Mouse (Mus musculus) forebrain, embryonic 11.5 days (tissue): ENCODE results near the gene Tmem129. TPM values are rescaled to one million over a fixed set of nuclear protein-coding genes. Genes with fewer than 3 reads are reported as not detected.

ENCODE experiments used
- ATAC-seq: fragments of 200-750 bp; cut with Nextera tagmentation; replicated peaks from 2 replicates; pipeline ENCODE4 v1.8.0; 2017; ENCODE audit warnings: moderate TSS enrichment; ENCODE audit not compliant: low FRiP score
- DNase-seq: peaks from one replicate; pipeline ENCODE4 v3.0.0-alpha.2; 2017; ENCODE audit warnings: low spot score
- H3K27ac ChIP-seq: fragments of 300-500 bp; sonication (generic); 2 replicates; pipeline ENCODE4 v1.5.1; 2014; ENCODE audit warnings: low read depth, low read length
- H3K27me3 ChIP-seq: fragments of 300-500 bp; sonication (generic); 2 replicates; pipeline ENCODE4 v1.6.1; 2014; ENCODE audit warnings: mild to moderate bottlenecking, low read length, mixed read lengths; ENCODE audit not compliant: control insufficient read depth, insufficient read depth
- H3K36me3 ChIP-seq: fragments of 300-500 bp; sonication (generic); 2 replicates; pipeline ENCODE4 v1.6.1; 2014; ENCODE audit warnings: mild to moderate bottlenecking, low read length, moderate library complexity, mixed read lengths; ENCODE audit not compliant: control insufficient read depth, insufficient read depth
- H3K4me1 ChIP-seq: fragments of 300-500 bp; sonication (generic); replicated peaks from 2 replicates; pipeline ENCODE4 v1.6.1; 2014; ENCODE audit warnings: low read length, mixed read lengths; ENCODE audit not compliant: control insufficient read depth, insufficient read depth
- H3K4me2 ChIP-seq: fragments of 300-500 bp; sonication (generic); 2 replicates; pipeline ENCODE4 v1.6.1; 2014; ENCODE audit warnings: low read depth, mild to moderate bottlenecking, low read length, moderate library complexity, mixed read lengths; ENCODE audit not compliant: severe bottlenecking
- H3K4me3 ChIP-seq: fragments of 300-500 bp; sonication (generic); 2 replicates; pipeline ENCODE4 v1.5.1; 2014; ENCODE audit warnings: low read depth, low read length
- H3K9ac ChIP-seq: fragments of 300-500 bp; sonication (generic); 2 replicates; pipeline ENCODE4 v1.6.1; 2014; ENCODE audit warnings: low read length
- H3K9me3 ChIP-seq: fragments of 300-500 bp; sonication (generic); 2 replicates; pipeline ENCODE4 v1.6.1; 2016; ENCODE audit warnings: low read length, mixed read lengths; ENCODE audit not compliant: control insufficient read depth
- WGBS: fragments of 180-500 bp; shearing (Covaris S2); extraction: QIAGEN DNeasy Blood & Tissue Kit; methylation state at CpG from one replicate; pipeline ENCODE4 v1.1.7; 2014; 5-methylcytosine and 5-hydroxymethylcytosine counted together
- polyA plus RNA-seq: library from polyadenylated mRNA; unstranded; fragments of >200 nt; fragmentation: Nextera tagmentation; extraction: Ambion mirVana; gene quantifications from 2 replicates; pipeline ENCODE4 v1.2.1, GENCODE M21; 2014

The Tmem129 gene
- 39.3 and 41.8 TPM in 2 replicates for polyA plus RNA-seq

- Histone ChIP-seq H3K27ac (peak within 1 kb of the TSS; percentile 91), H3K27me3 (no peaks in the 10 kb centered on the region), H3K4me3 (peak within 1 kb of the TSS; percentile 68), H3K4me1 (peaks cover 12% of the 10 kb centered on the region; the same call in 1 of the 2 replicates), H3K9ac (peak within 1 kb of the TSS; percentile 74), H3K4me2 (peak within 1 kb of the TSS; percentile 96), H3K9me3 (no peaks in the 10 kb centered on the region), H3K36me3 (peaks cover 13% of the 10 kb centered on the region; the same call in 1 of the 2 replicates)
- DNase-seq (peak; percentile 99), ATAC-seq (peak; percentile 97)
- under 1% methylated on average over 59 of the region's 60 CpGs for WGBS
Measured at GRCm38 (mm10) chr5:33657787-33658663, at the start of gene Tmem129, which contains the start of gene Tacc3. TSS of gene Tmem129 (minus strand) at chr5:33658416. TSS of gene Tacc3 (plus strand) at chr5:33658128.

- ATAC-seq, result no peak
- Histone ChIP-seq H3K9me3 (no peaks in the 10 kb centered on the region), H3K36me3 (no peaks in the 10 kb centered on the region), H3K4me2 (no peak overlapping the region), H3K9ac (no peak overlapping the region), H3K4me3 (no peak overlapping the region), H3K27me3 (peaks cover 4% of the 10 kb centered on the region), H3K4me1 (peaks cover 30% of the 10 kb centered on the region), H3K27ac (no peak overlapping the region)
- 82% methylated on average over 4 of the region's 4 CpGs for whole genome bisulfite sequencing
- DNase-seq, result no peak
Measured at GRCm38 (mm10) chr5:33707163-33707562, 48.9 kb upstream of the Tmem129 start.

GRCm38 (mm10) chr5:33706350-33706629 is 48.1 kb upstream of the Tmem129 start:
- Histone ChIP-seq H3K4me2 (no peak overlapping the region), H3K27me3 (peaks cover 12% of the 10 kb centered on the region), H3K36me3 (no peaks in the 10 kb centered on the region), H3K4me1 (peaks cover 30% of the 10 kb centered on the region), H3K27ac (peak overlapping the region; percentile 47), H3K9me3 (no peaks in the 10 kb centered on the region), H3K4me3 (no peak overlapping the region), H3K9ac (no peak overlapping the region; the same call in 1 of the 2 replicates)
- no peak for DNase-seq
- 88% methylated on average over 1 of the region's 1 CpGs for WGBS
- ATAC-seq, result no peak

- H3K9ac ChIP-seq, result peak overlapping the region; percentile 29
- peak overlapping the region; percentile 24; the same call in 1 of the 2 replicates for H3K4me2 ChIP-seq
- H3K4me3 ChIP-seq, result no peak overlapping the region
- ATAC-seq (peak; percentile 36), DNase-seq (no peak)
- no peaks in the 10 kb centered on the region for H3K9me3 ChIP-seq
- H3K27me3 ChIP-seq, result peaks cover 14% of the 10 kb centered on the region
- no peaks in the 10 kb centered on the region for H3K36me3 ChIP-seq
- 11% methylated on average over 9 of the region's 9 CpGs for WGBS
- peaks cover 30% of the 10 kb centered on the region for H3K4me1 ChIP-seq
- peak overlapping the region; percentile 47 for H3K27ac ChIP-seq
Measured at GRCm38 (mm10) chr5:33705612-33706349, 47.6 kb upstream of the Tmem129 start.

- DNase-seq (peak; percentile 87), ATAC-seq (peak; percentile 84)
- peak overlapping the region; percentile 29 for H3K9ac ChIP-seq
- 8% methylated on average over 11 of the region's 11 CpGs for WGBS
- no peaks in the 10 kb centered on the region for H3K9me3 ChIP-seq
- peak overlapping the region; percentile 24 for H3K4me2 ChIP-seq
- H3K4me1 ChIP-seq, result peaks cover 32% of the 10 kb centered on the region
- peak overlapping the region; percentile 47 for H3K27ac ChIP-seq
- H3K4me3 ChIP-seq, result no peak overlapping the region
- H3K27me3 ChIP-seq, result peaks cover 14% of the 10 kb centered on the region
- H3K36me3 ChIP-seq, result no peaks in the 10 kb centered on the region
Measured at GRCm38 (mm10) chr5:33704945-33705611, 46.9 kb upstream of the Tmem129 start.

- Histone ChIP-seq H3K4me2 (no peak overlapping the region), H3K4me3 (no peak overlapping the region), H3K36me3 (no peaks in the 10 kb centered on the region), H3K27me3 (peaks cover 24% of the 10 kb centered on the region), H3K9me3 (no peaks in the 10 kb centered on the region), H3K4me1 (peaks cover 37% of the 10 kb centered on the region), H3K9ac (peak overlapping the region; percentile 3; the same call in 1 of the 2 replicates), H3K27ac (peak overlapping the region; percentile 47)
- 18% methylated on average over 8 of the region's 8 CpGs for WGBS
- ATAC-seq, result peak; percentile 21; the same call in 1 of the 2 replicates
- DNase-seq, result no peak
Measured at GRCm38 (mm10) chr5:33703999-33704398, 45.8 kb upstream of the Tmem129 start.

GRCm38 (mm10) chr5:33701832-33702231 is 43.6 kb upstream of the Tmem129 start:
- no peak overlapping the region for H3K27ac ChIP-seq
- H3K4me1 ChIP-seq, result peaks cover 56% of the 10 kb centered on the region
- no peaks in the 10 kb centered on the region for H3K36me3 ChIP-seq
- H3K9ac ChIP-seq, result no peak overlapping the region
- no peak for DNase-seq
- H3K4me2 ChIP-seq, result no peak overlapping the region
- no peak overlapping the region for H3K4me3 ChIP-seq
- ATAC-seq, result no peak
- peaks cover 36% of the 10 kb centered on the region for H3K27me3 ChIP-seq
- 82% methylated on average over 11 of the region's 11 CpGs for WGBS
- no peaks in the 10 kb centered on the region for H3K9me3 ChIP-seq

GRCm38 (mm10) chr5:33700010-33700409 is 41.8 kb upstream of the Tmem129 start:
- Histone ChIP-seq H3K27ac (no peak overlapping the region), H3K4me2 (no peak overlapping the region), H3K9me3 (no peaks in the 10 kb centered on the region), H3K4me1 (peaks cover 56% of the 10 kb centered on the region), H3K4me3 (no peak overlapping the region), H3K27me3 (peaks cover 44% of the 10 kb centered on the region), H3K36me3 (no peaks in the 10 kb centered on the region), H3K9ac (peak overlapping the region; percentile 5; the same call in 1 of the 2 replicates)
- 52% methylated on average over 13 of the region's 13 CpGs for WGBS
- DNase-seq (no peak), ATAC-seq (no peak)
